Mouse (Mus musculus): ENCODE data around the gene Cd81.

- TF ChIP-seq CTCF (IDR thresholded peaks at IDR 0.05; ENCODE audit: low read depth, low read length) (peak; percentile 25; the same call in 1 of the 2 replicates), POLR2A (IDR thresholded peaks at IDR 0.05; ENCODE audit: borderline replicate concordance, low read depth, low read length) (no peak)
Measured at GRCm38 (mm10) chr7:143073086-143073485, 20.5 kb downstream of the Cd81 start.
